Mouse (Mus musculus): ENCODE data around the gene Fbxo5.

The Fbxo5 gene

DNA sequence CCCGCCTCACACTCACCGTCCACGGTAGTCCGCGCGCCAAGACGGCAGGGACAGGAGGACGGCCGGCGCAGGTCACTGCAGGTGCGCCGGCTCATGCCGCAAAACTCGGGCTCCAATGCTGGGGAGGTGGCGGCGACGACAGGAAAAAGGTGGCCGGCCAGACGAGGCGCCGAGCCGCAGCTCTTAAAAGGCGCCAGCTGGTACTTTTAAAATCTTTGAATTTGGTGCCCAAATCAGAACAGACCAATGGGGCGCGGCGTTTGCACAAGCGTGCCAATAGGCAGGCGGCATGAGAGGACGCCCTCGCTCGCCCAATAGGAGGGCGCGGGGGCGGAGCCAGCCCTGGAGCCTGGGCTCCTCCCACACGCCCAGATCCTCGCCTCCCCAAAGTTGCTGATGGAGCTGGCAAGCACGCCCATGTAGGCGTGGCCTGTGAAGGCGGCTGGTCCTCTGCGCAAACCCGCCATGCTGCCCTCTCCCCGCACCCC, at the start of gene Fbxo5:
Fbxo5 (minus strand) TSS at position 358 of the 488 bp plus-strand sequence.
- DNase-seq, result peak; percentile 99

DNA sequence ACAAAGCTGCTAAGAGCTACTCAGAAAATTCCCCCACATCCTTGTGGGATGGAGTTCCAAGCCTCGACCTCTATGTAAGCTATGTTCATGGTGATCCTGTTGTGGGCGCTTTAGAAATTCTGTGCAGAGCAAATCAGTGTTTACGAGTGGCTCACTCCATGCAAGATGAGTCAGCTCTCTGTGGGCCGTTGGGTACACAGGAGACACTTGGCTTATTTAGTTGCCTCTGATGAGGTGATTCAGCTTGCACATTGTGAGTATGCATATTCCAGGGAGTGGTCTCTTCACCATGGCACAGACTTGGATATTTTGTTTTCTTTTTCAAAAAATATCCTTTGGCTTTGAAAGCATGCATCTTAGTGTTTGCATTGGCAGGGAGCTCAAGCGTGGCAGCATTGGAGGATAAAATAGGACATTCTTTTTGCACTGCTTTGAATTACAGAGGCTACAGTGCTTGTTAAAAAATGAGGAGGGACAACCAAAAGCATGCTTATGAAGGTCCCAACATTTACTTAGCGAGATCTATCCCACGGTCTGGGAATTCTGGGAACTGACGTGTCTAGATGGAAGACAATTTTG, 48.0 kb upstream of the Fbxo5 start:
- no peak for DNase-seq

DNA sequence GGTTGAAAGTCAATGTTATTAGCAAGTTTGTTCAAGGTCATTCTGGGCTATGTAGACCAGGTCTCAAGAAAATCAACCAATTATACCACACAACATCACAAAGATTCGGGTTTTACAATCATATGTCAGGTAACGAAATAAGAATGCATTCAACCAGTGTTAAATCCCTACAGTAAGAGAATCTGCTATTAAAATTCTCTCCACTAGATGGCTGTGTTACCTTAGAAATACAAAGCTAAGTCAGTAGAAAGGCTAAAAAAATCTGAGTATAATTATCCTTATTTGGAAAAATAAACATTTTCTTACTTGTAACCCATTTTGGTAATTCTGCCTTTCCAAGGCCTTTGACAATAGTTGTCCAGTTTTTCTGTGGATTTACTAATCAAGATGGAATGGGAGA, 41.5 kb upstream of the Fbxo5 start:
- DNase-seq, result peak; percentile 64

DNA sequence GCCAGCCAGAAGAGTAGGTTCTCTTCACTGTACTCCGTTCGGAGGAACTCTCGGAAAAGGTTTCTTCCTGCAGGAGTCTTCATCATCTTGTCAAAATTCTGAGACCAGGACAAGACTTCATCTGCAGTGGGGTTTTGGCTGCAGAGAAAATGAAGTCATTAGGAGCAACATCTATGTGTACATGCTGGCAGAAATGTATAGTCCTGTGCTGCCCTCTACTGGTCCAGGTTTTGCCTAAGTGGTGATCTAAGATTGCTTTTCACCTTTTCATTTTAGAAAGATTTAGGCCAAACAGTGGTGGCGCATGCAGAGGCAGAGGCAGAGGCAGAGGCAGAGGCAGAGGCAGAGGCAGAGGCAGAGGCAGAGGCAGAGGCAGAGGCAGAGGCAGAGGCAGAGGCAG, 36.0 kb upstream of the Fbxo5 start:
- peak; percentile 36 for DNase-seq

DNA sequence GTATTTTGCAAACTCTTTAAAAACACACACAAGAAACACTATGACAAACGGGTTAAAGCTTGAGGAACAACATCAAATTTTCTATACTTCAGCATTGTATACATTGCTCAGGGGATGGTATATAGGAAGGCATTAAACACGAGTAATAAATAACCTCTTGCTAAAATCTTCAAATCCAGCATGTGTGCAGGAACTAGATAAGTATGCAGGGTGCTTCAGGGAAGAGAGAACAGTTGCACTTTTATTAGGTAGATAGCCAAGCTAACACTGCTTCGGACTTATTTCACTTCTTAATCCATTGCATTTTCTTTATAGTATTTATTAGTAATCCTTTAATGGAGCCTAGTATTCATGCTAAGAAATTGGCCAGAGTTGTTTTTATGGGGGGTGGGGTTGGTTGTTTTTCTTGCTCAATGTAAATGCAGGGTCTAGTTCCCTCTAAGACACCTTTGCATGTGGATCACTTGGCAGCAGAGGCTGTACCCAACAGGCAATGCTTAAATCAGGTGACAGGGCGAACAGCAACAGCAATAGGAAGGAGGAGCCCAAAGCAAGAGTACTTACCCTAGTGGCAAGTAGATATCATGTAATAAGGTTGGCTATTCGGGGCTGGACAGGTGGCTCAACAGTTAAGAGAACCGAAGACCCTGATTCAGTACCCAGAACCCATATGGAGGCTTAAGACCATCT, 21.1 kb upstream of the Fbxo5 start:
- DNase-seq, result no peak

DNA sequence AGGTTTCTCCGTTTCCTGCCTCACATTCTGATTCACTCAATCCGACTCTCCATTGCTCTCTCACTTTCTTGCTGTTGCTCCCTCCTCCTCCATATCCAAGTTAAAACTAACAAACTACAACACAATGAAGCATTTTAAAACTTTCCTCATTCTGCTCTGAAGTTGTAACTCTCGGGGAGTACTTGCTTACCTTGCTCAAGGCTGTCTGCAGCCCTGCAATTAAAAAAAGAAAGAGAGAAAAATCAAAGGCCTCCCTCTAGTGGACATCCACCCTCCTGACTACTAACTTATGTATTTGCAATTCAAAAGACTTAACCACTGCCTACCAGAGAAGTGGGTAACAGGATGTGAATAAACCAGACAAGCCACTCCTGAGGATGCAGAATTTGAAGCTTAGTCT, 19.4 kb upstream of the Fbxo5 start:
- peak; percentile 79 for DNase-seq

DNA sequence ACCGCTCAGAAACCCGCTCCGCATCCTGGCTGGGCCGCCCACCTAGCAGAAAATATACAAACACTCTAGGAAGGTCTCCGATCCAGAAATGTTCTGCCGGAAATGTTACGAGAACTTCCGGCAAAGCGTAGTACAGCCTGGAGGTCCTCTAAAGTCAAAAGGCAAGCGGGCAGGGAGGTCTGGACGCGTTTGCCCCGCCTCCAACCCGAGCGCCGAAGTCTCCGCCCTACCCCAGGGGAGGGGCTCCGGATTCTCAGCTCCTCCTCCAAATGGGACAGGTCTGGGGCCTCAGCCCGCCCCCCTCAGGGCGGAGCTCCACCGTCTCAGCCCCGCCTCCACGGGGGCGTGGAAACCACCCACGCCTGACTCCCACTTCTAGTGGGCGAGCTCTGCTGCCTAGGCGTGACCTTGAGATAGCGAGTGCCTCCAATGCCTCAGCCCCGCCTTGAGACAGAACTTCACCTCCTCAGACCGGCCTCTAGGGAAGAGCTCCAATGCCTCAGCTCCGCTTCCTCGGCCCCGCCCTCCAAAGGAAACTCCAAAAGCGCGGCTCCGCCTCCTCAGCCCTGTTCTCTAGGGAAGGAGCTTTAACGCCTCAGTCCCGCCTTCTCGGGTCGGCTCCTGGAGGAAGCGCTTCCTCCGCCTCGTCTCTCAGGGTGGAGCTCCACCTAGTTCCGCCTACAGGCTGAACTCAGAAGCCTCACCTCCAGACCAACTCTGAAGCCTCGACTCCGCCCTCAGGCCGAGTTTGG, 18.5 kb upstream of the Fbxo5 start, which contains the start of gene Mtrf1l:
Mtrf1l (minus strand) TSS at position 171 of the 752 bp plus-strand sequence.
- DNase-seq, result peak; percentile 97

DNA sequence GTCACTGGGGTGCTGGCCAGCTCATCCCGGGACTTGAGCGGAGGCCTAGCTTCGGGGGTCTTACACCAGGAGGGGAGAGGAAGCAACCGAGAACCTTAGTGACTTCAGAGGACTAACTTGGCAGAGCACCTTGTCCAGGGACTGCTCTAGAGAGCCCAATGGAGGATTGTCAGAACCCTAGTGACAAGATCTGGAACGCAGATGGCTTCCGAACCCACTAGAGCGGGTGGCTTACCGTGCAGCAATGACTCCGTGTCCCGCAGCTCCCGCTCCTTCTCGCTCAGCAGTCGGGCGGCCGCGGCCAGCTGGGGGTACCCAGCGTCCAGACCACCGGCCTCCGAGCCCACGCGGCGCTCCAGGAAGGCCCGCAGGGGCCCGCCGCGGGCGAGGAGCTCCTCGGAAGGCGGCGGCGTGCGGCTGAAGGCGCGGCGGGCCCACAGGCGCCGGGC, 17.9 kb upstream of the Fbxo5 start:
- peak; percentile 65 for DNase-seq

DNA sequence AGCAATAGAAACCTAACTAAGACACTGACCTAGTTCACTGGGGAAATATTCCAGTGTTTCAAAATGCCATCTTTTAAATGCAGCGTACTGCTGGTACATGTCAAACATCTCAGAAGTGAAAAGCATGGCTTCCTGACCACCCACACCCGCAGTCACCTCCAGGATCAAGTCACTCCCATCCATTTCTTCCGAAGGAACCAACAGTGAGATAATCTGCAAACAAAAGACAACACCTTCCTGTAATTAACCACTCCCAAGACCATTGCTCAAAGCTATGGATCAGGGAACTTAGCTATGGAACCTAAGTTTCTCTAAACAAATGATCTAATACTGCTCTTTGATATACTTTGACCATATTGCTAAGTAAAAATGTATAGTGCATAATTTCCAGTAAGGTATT, 13.4 kb upstream of the Fbxo5 start:
- DNase-seq, result no peak

DNA sequence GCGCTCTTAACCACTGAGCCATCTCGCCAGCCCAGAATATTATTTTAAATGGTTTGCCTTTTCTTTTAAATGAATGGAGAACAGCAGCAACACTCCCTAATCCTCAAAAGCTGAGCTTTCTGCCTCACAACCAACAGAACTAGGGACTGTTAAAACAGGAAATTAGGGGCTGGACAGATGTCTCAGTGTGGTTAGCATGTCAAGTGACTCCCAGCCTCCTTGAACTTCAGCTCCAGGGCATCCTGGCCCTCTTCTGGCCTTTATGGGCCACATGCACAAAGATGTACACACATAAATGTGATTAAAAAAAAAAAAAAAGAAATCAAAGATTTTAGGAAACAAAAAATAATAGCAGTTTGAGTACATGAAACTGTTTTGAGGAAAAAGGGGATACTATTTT, 10.6 kb upstream of the Fbxo5 start:
- DNase-seq, result no peak

DNA sequence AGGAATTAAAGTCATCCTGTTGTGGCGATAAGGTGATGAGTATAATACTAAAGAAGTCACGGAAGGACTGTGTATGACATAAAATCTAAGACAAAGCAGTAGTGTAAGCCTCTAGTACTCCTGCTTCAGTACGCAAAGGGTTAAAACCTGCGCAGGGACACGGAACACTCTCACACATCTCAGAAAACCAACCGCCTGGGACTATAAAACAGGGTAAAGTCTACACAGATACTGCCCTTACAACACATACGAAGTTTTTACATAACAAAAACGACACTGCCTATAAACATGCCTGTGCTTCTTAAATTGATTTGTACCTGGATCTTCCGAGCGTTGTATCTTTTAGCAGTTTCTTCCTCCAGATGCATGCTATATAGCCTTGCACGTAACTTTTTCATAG, 8.3 kb upstream of the Fbxo5 start:
- no peak for DNase-seq

DNA sequence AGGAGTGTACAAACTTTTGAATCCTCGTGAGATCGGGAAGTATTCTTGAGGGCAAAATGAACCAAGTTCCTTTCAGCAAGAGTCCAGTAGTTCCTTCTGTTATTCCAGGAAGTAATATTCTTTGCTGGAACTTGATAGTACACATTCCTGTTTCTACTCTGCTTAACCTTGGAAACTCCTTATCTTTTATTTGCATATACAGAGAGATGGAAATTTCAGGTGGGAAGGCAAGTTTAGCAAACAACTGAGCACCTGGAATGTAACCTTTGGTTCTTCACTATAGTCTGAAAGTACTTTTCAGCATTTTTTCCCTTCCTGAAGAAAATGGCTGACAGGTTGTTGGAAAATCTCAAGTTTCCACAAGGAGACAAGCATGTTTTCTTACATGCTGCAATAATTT, 2.3 kb upstream of the Fbxo5 start:
- DNase-seq, result no peak

DNA sequence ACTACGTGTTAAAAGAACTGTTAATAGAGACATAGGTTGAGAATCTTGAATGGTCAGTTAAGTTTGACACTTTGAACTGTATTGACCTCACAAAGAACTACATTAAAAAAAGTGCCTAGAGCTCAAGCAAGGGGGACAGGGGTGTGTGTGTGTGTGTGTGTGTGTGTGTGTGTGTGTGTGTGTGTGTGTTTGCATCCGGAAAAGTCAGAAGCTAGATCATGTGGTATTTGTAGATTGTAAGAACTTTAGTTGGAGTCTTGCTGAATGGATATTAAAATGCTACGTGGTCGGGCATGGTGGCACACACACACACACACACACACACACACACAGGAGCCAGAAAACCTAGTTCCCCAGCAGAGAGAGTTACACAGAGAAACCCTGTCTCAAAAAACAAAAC, 1.6 kb upstream of the Fbxo5 start:
- no peak for DNase-seq

DNA sequence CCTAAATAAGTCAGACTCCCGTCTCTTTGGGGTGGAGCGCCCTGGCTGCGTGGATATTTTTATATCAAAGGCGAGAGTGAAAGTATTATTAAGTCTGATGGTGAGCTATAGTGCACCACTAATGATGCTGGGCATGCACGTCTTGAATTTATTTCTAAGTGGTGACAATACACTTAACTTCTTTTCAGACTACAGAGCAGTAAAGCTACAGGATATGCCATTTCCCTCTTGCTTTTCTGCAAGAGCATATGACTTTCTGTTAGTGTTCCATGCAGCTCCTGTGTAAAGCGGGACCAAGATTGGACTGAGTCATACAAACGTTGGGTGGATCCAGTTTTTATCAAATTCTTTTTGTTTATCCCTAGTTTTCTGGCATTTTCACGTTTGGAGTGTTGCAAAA, 1.0 kb upstream of the Fbxo5 start:
- peak; percentile 58 for DNase-seq

DNA sequence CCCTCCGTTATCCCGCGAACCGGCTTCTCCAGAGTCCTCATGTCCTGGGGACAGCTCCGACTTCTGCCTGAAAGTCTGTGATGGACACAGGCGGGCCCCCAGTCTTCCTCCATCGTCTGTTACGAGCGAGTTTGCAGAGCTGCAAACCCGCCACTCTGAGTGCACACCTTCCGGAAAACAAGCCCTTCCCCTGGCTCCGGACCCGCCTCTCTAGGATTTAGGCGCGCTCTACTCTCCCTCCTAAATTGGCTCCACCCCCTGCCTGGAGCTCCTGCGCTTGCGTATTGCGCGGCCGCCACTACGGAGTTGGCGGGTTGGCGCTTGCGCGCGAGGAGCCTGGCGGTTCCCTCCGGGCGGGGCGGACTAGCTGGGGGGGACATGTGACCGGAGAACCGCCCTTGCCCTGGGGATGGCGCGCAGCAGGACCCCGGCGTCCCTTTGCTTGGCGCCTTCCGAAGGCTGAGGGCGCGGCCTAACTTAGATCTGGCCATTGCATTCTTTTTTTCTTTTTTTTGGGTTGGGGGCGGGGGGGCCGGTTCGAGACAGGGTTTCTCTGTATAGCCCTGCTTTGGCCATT, 419 bp upstream of the Fbxo5 start:
- peak; percentile 96 for DNase-seq

DNA sequence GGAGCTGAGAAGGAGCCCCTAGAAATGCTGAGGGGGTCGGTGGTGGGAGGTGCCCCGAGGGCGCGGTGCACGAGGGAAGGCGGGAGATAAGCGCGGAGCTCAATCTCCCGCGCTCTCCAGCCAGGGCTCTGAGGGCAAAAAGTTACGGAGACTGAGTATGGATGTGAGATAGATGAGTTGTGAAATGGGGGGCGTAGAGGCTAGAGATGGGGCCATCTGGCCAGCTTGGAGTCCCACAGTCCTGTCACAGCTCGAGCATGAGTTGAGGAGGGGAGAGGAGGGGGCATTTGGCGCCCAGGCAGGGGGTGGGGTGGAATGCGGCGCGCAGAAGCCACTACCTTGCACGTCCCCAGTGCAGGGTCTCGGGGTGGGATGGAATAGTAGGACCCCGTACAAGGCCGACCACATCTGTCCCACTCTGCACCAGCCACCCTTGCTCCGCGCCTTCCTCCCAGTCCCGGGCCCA, 676 bp downstream of the Fbxo5 start:
- DNase-seq, result peak; percentile 51

DNA sequence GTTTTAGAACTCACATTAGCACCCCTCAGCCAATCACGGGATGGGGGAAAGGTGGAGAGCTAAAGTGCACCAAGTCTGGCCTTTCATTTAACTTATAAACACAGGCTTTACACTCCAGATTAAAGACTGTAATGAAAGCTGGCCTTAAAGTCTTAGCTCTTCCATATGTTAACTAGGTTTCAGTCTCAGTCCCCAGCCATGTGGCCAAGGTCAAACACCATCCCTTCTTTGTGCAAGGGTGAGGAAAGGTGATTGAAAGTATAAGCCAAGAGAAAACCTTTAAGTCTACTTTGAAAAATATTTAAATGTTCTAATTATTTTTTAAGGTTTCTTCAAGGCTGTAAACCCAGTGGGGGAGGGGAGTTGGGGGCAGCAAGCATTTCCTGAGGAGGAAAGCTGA, 1.7 kb downstream of the Fbxo5 start:
- DNase-seq, result peak; percentile 41

DNA sequence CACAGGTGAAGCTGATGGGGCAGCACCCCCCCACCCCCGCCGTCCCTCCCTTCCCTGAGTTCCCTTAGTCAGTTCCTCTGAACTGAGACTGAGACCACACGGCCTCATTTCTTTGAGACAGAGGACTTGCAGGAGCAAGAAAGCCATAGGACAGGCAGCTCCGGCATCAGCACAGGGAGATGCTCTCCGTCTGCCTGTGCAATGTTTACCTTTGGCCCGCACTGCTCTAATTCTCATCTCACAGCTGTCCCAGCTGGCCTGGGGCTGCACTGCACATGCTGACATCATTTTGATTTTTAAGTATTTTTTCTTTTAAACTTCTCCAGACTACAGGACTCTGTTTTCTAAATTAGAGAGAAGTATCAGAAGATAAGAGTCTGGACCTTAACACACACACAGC, 2.5 kb downstream of the Fbxo5 start:
- DNase-seq, result no peak

DNA sequence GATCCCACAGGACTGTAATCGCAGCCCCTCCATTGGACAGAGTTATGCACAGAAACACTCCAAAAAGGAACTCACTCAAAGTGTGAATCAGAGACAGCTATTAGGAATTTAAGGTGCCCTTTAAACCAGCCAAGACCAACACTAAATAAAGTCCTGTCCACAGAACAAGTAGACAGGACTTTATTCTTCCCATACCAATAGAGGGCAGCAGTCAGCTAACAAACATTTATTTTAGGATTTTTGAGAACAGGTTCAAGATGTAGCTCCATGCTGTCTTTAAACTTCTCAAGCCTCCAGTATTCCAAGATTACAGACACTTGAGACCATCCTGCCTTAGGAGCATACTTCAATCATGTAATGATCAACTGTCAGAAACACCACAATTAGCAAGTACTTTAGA, 4.9 kb downstream of the Fbxo5 start:
- no peak for DNase-seq

DNA sequence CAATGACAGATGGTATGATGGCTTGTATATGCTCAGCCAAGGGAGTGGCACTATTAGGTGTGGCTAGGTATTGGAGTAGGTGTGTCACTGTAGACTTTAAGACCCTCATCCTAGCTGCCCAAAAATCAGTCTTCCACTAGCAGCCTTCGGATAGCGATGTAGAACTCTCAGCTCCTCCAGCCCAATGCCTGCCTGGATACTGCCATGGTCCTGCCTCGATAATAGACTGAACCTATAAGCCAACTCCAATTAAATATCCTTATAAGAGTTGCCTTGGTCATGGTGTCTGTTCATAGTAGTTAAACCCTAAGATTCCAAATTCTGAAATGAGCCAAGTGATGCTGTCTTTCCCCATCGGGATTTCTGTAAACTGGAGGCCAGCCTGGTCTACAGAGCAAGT, 7.3 kb downstream of the Fbxo5 start:
- DNase-seq, result no peak

DNA sequence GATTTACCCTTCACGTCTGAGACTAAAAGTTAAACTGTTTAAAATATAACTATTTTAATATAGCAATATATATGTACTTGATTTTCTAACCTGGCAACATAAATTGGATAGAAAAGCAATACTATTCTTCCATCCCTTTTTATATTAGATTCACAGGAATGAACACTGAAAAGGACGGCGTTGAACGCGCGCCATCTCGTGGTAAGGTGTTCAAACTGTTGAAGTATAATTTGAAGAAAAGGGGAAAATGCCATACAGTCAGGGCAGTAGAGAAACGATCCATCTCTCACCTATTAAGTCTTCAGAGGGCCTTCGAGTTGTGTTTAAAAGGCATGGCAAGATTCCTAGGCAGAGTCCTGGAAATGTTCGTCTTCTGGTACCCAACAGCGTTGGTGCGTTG, 14.7 kb downstream of the Fbxo5 start:
- DNase-seq, result peak; percentile 43

DNA sequence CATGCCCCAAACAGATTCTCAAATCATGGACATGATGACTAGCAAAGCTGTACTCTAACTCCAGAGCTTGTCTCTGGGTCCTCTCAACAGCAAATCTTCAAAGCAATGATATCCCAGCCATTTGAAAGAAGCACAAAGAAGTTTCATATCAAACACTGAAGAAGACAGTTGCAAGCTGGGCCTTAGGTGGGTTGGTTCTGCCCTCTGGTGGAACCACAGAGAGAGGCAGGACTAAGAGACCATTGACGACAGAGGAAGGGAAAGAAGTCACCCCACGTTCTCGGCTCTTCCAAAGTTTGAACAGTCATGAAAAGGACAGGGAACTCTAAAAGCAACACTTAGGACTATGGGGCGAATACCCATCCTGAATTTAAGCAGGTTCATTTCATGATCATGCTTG, 18.5 kb downstream of the Fbxo5 start:
- no peak for DNase-seq

All from cerebellum, adult 9-10 months (tissue).